Mouse (Mus musculus): ENCODE measurements around the gene 4930467E23Rik. TPM values are rescaled to one million over a fixed set of nuclear protein-coding genes. Genes with fewer than 3 reads are reported as not detected.
"Not testable (repeated sequence)": the region's sequence is repeated elsewhere in the genome, so short reads cannot be mapped to it uniquely, and the experiment has no call there.

Gene 4930467E23Rik
- polyA plus RNA-seq, 1 experiment from 2014 or later, result not detected

DNA sequence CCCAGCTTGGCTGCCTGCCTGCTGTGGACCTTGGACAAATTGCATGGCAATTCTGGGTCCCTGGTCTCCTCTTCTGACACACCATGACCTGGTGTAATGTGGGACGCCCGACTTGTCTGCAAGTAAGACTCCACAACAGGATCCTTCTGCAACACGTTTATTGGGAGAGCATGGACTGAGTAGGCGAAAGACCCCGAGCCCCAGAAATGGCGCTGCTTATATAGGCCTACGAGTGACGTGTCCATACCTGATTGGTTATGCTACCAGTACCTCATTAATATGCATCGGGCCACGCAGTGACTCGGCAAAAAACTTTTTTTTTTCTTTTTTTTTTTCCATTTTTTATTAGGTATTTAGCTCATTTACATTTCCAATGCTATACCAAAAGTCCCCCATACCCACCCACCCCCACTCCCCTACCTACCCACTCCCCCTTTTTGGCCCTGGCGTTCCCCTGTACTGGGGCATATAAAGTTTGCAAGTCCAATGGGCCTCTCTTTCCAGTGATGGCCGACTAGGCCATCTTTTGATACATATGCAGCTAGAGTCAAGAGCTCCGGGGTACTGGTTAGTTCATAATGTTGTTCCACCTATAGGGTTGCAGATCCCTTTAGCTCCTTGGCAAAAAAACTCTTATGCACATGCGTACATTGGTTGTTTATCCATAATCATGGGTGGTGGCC lies 21.5 kb upstream of the 4930467E23Rik start:
- H3K9me3 ChIP-seq (ENCODE audit: control insufficient read depth, low read length); H3K4me3 ChIP-seq (replicated peaks; ENCODE audit: low read length); H3K4me2 ChIP-seq (ENCODE audit: low read length); H3K9ac ChIP-seq (replicated peaks; ENCODE audit: low read depth, low read length); H3K27ac ChIP-seq (ENCODE audit: low read length); H3K27me3 ChIP-seq (replicated peaks; ENCODE audit: control insufficient read depth, insufficient read depth, low read length); H3K36me3 ChIP-seq (ENCODE audit: control insufficient read depth, insufficient read depth); H3K4me1 ChIP-seq (replicated peaks; ENCODE audit: control insufficient read depth, insufficient read depth, low read length): not testable (repeated sequence)
- 84% methylated on average over 13 of the region's 15 CpGs for WGBS
- peak; percentile 50; the same call in 1 of the 2 replicates for ATAC-seq

GRCm38 (mm10) chr8:19708976-19709375 lies 20.4 kb upstream of the 4930467E23Rik start:
- H3K9me3 ChIP-seq (ENCODE audit: control insufficient read depth, low read length); H3K9ac ChIP-seq (replicated peaks; ENCODE audit: low read depth, low read length); H3K4me2 ChIP-seq (ENCODE audit: low read length); H3K4me3 ChIP-seq (replicated peaks; ENCODE audit: low read length); H3K27me3 ChIP-seq (replicated peaks; ENCODE audit: control insufficient read depth, insufficient read depth, low read length); ATAC-seq; H3K4me1 ChIP-seq (replicated peaks; ENCODE audit: control insufficient read depth, insufficient read depth, low read length); H3K36me3 ChIP-seq (ENCODE audit: control insufficient read depth, insufficient read depth); H3K27ac ChIP-seq (ENCODE audit: low read length): not testable (repeated sequence)

- not testable (repeated sequence) for H3K27me3 ChIP-seq (replicated peaks; ENCODE audit: control insufficient read depth, insufficient read depth, low read length); H3K4me3 ChIP-seq (replicated peaks; ENCODE audit: low read length); H3K27ac ChIP-seq (ENCODE audit: low read length); H3K36me3 ChIP-seq (ENCODE audit: control insufficient read depth, insufficient read depth); H3K9ac ChIP-seq (replicated peaks; ENCODE audit: low read depth, low read length); H3K4me1 ChIP-seq (replicated peaks; ENCODE audit: control insufficient read depth, insufficient read depth, low read length); H3K4me2 ChIP-seq (ENCODE audit: low read length); H3K9me3 ChIP-seq (ENCODE audit: control insufficient read depth, low read length); ATAC-seq
- WGBS, result 90% methylated on average over 4 of the region's 4 CpGs
Observed at GRCm38 (mm10) chr8:19709488-19709887, 19.9 kb upstream of the 4930467E23Rik start.

GRCm38 (mm10) chr8:19711171-19711860 lies 18.1 kb upstream of the 4930467E23Rik start:
- not testable (repeated sequence) for ATAC-seq; H3K4me1 ChIP-seq (replicated peaks; ENCODE audit: control insufficient read depth, insufficient read depth, low read length); H3K9ac ChIP-seq (replicated peaks; ENCODE audit: low read depth, low read length); H3K27me3 ChIP-seq (replicated peaks; ENCODE audit: control insufficient read depth, insufficient read depth, low read length); H3K36me3 ChIP-seq (ENCODE audit: control insufficient read depth, insufficient read depth); H3K9me3 ChIP-seq (ENCODE audit: control insufficient read depth, low read length); H3K4me2 ChIP-seq (ENCODE audit: low read length); H3K27ac ChIP-seq (ENCODE audit: low read length); H3K4me3 ChIP-seq (replicated peaks; ENCODE audit: low read length)
- WGBS, result 84% methylated on average over 5 of the region's 9 CpGs

GRCm38 (mm10) chr8:19712227-19712750 lies 17.1 kb upstream of the 4930467E23Rik start:
- not testable (repeated sequence) for H3K9ac ChIP-seq (replicated peaks; ENCODE audit: low read depth, low read length); H3K27ac ChIP-seq (ENCODE audit: low read length); ATAC-seq; H3K4me3 ChIP-seq (replicated peaks; ENCODE audit: low read length); H3K36me3 ChIP-seq (ENCODE audit: control insufficient read depth, insufficient read depth); H3K4me1 ChIP-seq (replicated peaks; ENCODE audit: control insufficient read depth, insufficient read depth, low read length); H3K9me3 ChIP-seq (ENCODE audit: control insufficient read depth, low read length); H3K27me3 ChIP-seq (replicated peaks; ENCODE audit: control insufficient read depth, insufficient read depth, low read length); H3K4me2 ChIP-seq (ENCODE audit: low read length)
- WGBS, result 100% methylated on average over 2 of the region's 2 CpGs

DNA sequence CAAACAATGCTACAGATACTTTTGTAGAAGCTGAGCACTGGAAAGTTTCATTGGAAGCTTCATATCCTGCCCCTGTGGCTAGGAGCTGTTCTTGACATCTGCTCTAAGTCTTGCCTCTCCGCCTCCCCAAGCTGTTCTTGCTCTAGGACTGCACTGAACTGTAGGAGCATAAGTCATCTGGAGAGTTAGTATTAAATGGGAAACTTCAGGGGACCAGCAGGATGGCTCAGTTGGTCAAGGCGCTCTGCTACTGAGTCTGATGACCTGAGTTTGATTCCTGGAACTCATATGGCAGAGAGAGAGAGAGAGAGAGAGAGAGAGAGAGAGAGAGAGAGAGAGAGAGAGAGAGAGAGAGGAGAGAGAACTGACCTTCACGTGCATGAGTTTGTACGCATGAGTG lies 16.6 kb upstream of the 4930467E23Rik start:
- H3K27ac ChIP-seq (ENCODE audit: low read length); H3K9me3 ChIP-seq (ENCODE audit: control insufficient read depth, low read length); H3K4me1 ChIP-seq (replicated peaks; ENCODE audit: control insufficient read depth, insufficient read depth, low read length); H3K27me3 ChIP-seq (replicated peaks; ENCODE audit: control insufficient read depth, insufficient read depth, low read length); ATAC-seq; H3K9ac ChIP-seq (replicated peaks; ENCODE audit: low read depth, low read length); H3K4me3 ChIP-seq (replicated peaks; ENCODE audit: low read length); H3K4me2 ChIP-seq (ENCODE audit: low read length); H3K36me3 ChIP-seq (ENCODE audit: control insufficient read depth, insufficient read depth): not testable (repeated sequence)
- WGBS, result 80% methylated on average over 4 of the region's 4 CpGs

DNA sequence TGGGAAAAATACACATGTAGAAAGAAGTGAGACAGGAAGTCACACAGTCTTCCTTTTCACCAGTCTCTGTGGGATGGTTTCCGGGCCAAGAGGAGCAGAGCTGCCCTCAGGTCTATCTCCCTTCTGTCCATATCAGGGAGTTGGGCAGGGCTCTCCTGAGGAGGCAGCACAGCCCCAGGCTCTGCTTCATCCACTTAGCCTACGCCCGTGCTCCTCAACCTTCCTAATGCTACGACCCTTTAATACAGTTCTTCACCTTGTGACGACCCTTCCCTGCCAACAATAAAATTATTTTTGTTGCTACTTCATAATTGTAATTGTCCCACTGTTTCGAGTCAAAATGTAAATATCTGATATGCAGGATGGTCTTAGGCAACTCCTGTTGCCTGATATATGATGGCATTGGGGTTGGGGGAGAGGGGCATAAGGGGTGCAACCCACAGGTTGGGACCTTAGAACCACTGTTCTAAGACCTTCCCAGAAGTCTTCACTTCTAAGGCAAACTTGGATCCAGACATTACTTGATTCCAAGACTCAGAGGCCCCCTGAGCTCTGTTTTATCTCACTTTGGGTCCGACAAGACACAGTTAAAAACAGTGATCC lies 16.0 kb upstream of the 4930467E23Rik start:
- ATAC-seq; H3K9me3 ChIP-seq (ENCODE audit: control insufficient read depth, low read length); H3K36me3 ChIP-seq (ENCODE audit: control insufficient read depth, insufficient read depth); H3K9ac ChIP-seq (replicated peaks; ENCODE audit: low read depth, low read length); H3K27ac ChIP-seq (ENCODE audit: low read length); H3K27me3 ChIP-seq (replicated peaks; ENCODE audit: control insufficient read depth, insufficient read depth, low read length); H3K4me2 ChIP-seq (ENCODE audit: low read length); H3K4me1 ChIP-seq (replicated peaks; ENCODE audit: control insufficient read depth, insufficient read depth, low read length); H3K4me3 ChIP-seq (replicated peaks; ENCODE audit: low read length): not testable (repeated sequence)
- WGBS, result 88% methylated on average over 6 of the region's 7 CpGs

DNA sequence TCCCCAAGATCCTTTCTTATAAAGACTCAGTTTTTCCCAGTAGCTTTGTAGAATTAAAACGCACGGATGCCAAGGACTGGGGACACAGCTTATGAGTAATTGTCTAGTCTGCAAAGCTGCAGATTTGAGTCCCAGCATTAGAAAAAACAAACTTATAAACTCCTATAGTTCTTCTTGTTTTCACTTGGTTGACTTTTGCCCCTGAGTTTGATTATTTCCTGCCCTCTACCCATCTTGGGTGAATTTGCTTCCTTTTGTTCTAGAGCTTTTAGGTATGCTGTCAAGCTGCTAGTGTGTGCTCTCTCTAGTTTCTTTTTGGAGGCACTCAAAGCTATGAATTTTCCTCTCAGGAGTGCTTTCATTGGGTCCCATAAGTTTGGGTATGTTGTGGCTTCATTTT lies 14.9 kb upstream of the 4930467E23Rik start:
- ATAC-seq; H3K4me1 ChIP-seq (replicated peaks; ENCODE audit: control insufficient read depth, insufficient read depth, low read length); H3K4me3 ChIP-seq (replicated peaks; ENCODE audit: low read length); H3K9ac ChIP-seq (replicated peaks; ENCODE audit: low read depth, low read length); H3K36me3 ChIP-seq (ENCODE audit: control insufficient read depth, insufficient read depth); H3K27ac ChIP-seq (ENCODE audit: low read length); H3K27me3 ChIP-seq (replicated peaks; ENCODE audit: control insufficient read depth, insufficient read depth, low read length); H3K9me3 ChIP-seq (ENCODE audit: control insufficient read depth, low read length); H3K4me2 ChIP-seq (ENCODE audit: low read length): not testable (repeated sequence)
- 86% methylated on average over 2 of the region's 2 CpGs for WGBS

- not testable (repeated sequence) for H3K36me3 ChIP-seq (ENCODE audit: control insufficient read depth, insufficient read depth); H3K9ac ChIP-seq (replicated peaks; ENCODE audit: low read depth, low read length); H3K27me3 ChIP-seq (replicated peaks; ENCODE audit: control insufficient read depth, insufficient read depth, low read length); H3K27ac ChIP-seq (ENCODE audit: low read length); H3K4me3 ChIP-seq (replicated peaks; ENCODE audit: low read length); H3K4me1 ChIP-seq (replicated peaks; ENCODE audit: control insufficient read depth, insufficient read depth, low read length); H3K4me2 ChIP-seq (ENCODE audit: low read length); ATAC-seq; H3K9me3 ChIP-seq (ENCODE audit: control insufficient read depth, low read length)
- WGBS, result 100% methylated on average over 3 of the region's 3 CpGs
Observed at GRCm38 (mm10) chr8:19715266-19715665, 14.1 kb upstream of the 4930467E23Rik start.

Data from forebrain, embryonic 16.5 days (tissue).